Mouse (Mus musculus): ENCODE measurements at regions not wholly inside any gene's neighbourhood (a gene's known extent, or its start where the extent isn't known, plus 50 kb on each side); places are given as distances from the start of the nearest gene placed in this dataset.

- CTCF ChIA-PET: no interaction called here
Observed at GRCm38 (mm10) chr3:157710790-157711381, 144.2 kb downstream of the Ptger3 start.

DNA sequence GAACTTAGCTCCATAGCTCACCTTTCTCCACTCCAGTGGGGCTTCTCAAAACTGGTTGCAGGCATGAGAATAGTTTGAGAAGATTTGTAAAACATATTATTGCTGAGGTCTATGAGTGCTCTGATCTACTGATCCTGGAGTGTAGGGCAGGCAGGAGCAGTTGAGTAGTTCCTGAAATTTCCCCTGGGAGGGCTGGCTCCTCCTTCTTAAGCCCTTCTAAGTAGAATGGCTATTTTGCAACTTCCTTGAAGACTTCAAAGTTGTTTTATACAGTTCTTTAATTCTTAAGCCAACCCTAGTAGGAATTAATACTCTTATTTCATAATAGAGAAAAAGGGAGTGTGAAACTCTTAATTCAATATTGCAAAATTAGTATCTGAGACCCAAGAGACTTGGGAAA lies 133.3 kb downstream of the Ptger3 start:
- CTCF ChIA-PET: no interaction called here

- CTCF ChIA-PET: no interaction called here
Observed at GRCm38 (mm10) chr3:157698529-157698928, 131.8 kb downstream of the Ptger3 start.

GRCm38 (mm10) chr3:157695128-157696075 lies 128.7 kb downstream of the Ptger3 start:
- CTCF ChIA-PET: no interaction called here
